Mouse (Mus musculus): ENCODE results near the gene Clec2h. TPM values are rescaled to one million over a fixed set of nuclear protein-coding genes. Genes with fewer than 3 reads are reported as not detected.

Clec2h gene
- polyA plus RNA-seq, 1 experiment, result not detected

DNA sequence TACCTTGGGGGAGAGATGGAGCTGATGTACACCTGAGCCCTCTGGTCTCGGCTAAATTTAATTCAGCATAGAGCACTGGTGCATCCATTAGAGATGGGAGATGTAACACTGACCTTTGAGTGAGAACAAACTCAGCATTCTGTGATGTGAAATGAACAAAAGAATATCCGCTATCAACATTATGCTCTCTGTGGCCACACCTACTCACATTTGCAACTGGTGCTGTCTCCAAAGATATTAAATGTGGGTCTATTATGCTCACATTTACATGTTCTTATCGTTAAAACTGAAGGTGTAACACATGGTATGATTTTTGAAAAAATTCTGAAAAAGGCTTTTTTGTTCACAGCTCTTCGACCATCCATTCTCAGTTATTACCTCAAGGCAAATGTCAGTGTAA lies 60.8 kb downstream of the Clec2h start, which contains the start of gene Klrb1:
Gene Klrb1, minus strand, starts transcription at position 101 of the 400 bp plus-strand sequence.
- H3K4me1 ChIP-seq (ENCODE audit: control insufficient read depth, insufficient read depth, low read length), result no peaks in the 10 kb centered on the region
- no peak within 1 kb of the TSS for H3K27ac ChIP-seq (ENCODE audit: insufficient read depth, low read length)
- TF ChIP-seq POLR2A (IDR thresholded peaks at IDR 0.05; ENCODE audit: extremely low read depth, insufficient read depth, low read length), result no peak
- TF ChIP-seq CTCF (IDR thresholded peaks at IDR 0.05; ENCODE audit: extremely low read depth, insufficient read depth, low read length), result no peak
- H3K4me3 ChIP-seq (ENCODE audit: insufficient read depth, low read length), result no peak within 1 kb of the TSS

Other genes with a start within 250 kb of the Clec2h start
- gene Itfg2, start 237.5 kb upstream of the Clec2h start, polyA plus RNA-seq (2012; rRNA removed), result 17.9 and 19.3 TPM in 2 replicates
- gene Fkbp4, start 223.7 kb upstream of the Clec2h start, polyA plus RNA-seq (2012; rRNA removed), result 116 and 118 TPM in 2 replicates
- 0.04 TPM in 1 of 2 replicates, not detected in the other for gene Pzp, start 135.7 kb upstream of the Clec2h start, polyA plus RNA-seq (2012; rRNA removed)
- gene A2ml1, start 80.8 kb upstream of the Clec2h start, polyA plus RNA-seq (2012; rRNA removed), result 30.6 and 32.4 TPM in 2 replicates
- gene Klrb1a, start 38.9 kb upstream of the Clec2h start, polyA plus RNA-seq (2012; rRNA removed), result not detected in 2 replicates
- gene Klrb1, start 60.7 kb downstream of the Clec2h start, polyA plus RNA-seq (2012; rRNA removed), result not detected in 2 replicates
- 0.04 and 0.19 TPM in 2 replicates for gene Klrb1c, start 126.8 kb downstream of the Clec2h start, polyA plus RNA-seq (2012; rRNA removed)
- gene Gm44511, start 163.9 kb downstream of the Clec2h start, polyA plus RNA-seq (2012; rRNA removed), result not detected in 2 replicates
- not detected in 2 replicates for gene Klrb1b, start 163.9 kb downstream of the Clec2h start, polyA plus RNA-seq (2012; rRNA removed)
- 0.08 TPM in 1 of 2 replicates, not detected in the other for gene Clec2i, start 225.2 kb downstream of the Clec2h start, polyA plus RNA-seq (2012; rRNA removed)
- gene BC035044, start 228.7 kb downstream of the Clec2h start, polyA plus RNA-seq (2012; rRNA removed), result 2.0 and 2.2 TPM in 2 replicates